Mouse (Mus musculus) megakaryocyte, embryonic 14.5 days (primary cell): ENCODE measurements around the gene Mgarp.

ENCODE experiments used
- FLI1 ChIP-seq: IDR thresholded peaks from 2 replicates; pipeline ENCODE4 v1.6.1; 2012; ENCODE audit warnings: low read length, inconsistent platforms, mixed read lengths
- GATA1 ChIP-seq: IDR thresholded peaks from 3 replicates; pipeline ENCODE4 v1.6.1; 2012; ENCODE audit warnings: mixed read lengths, low read length, inconsistent platforms, borderline replicate concordance

GRCm38 (mm10) chr3:51416364-51417134, 20.0 kb upstream of the Mgarp start:
- no peak for TF ChIP-seq GATA1
- TF ChIP-seq FLI1, result no peak
